Mouse (Mus musculus): Measurements from ENCODE around the gene Ifna11.

Gene Ifna11

DNA sequence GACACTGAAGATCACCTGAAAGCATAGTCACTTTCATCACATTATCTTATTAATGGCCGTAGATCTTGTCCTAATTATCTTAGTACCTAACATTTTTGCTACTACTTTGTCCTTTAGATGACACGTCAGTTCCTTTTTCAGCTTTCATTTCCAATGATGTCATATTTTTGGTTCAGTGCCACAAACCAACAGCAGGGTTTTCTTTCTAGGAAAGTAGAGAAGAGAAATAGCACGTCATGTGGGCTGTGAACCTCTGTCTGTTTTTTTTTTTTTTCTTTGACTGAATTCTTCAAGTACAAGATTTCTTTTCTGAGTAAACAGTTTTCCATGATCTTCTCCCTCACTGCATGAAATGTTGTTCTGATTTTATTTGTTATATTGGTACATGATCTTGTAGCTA lies 20.3 kb downstream of the Ifna11 start:
- no peak for DNase-seq (ENCODE audit: low spot score)

DNA sequence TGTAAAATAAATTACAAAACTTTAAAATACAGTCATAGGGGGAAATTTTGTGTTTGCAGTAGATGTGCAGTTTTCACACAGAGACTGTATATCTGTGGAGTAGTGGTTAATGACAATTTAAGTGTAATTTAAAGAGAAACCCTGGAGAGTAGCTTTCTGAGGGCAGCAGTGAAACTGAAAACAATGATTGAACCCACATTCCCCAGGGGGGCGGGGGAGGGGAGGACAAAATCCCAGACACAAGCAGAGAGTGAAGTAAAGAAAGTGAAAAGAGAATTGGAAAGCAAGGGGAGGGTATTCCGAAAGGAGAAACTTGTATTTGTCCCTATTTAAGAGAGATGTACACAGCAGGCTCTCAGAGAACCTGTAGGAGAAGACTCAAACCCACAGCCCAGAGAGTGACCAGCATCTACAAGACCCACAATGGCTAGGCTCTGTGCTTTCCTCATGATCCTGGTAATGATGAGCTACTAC lies 21.7 kb downstream of the Ifna11 start, which contains the start of gene Ifna4:
Gene Ifna4 (plus strand): TSS at position 424 of the 474 bp plus-strand sequence.
- DNase-seq (ENCODE audit: low spot score): no peak

DNA sequence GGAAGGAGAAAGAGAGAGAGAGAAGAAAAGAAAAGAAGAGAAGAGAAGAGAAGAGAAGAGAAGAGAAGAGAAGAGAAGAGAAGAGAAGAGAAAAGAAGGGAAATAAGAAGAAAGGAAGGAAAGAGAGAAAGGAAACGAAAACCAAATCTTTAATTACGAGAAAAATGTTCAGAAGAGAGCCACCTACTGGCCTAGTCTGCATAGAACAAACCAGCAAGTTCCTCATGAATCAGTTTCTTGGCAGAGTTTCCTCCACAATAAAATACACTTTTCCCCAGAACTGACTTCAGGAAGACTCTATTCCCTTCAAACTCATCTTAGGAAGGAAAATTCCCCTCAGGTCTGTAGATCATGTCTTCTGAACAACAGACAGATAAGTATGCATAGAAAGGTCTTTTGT lies 25.6 kb downstream of the Ifna11 start:
- no peak for DNase-seq (ENCODE audit: low spot score)

DNA sequence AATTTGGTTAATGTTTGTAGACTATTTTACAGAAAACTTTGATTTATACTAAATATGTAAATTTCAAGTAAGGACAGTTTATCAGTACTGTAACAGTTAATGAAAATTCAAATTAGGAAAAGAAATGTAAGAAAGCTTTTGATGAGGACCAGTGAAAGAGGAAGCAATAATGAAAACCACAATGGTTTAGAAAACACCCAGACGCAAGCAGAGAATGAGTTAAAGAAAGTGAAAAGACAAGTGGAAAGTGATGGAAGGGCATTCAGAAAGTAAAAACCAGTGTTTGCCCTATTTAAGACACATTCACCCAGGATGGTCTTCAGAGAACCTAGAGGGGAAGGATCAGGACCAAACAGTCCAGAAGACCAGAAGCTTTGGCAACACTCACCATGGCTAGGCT lies 29.9 kb downstream of the Ifna11 start, which contains the start of gene Ifna1:
Gene Ifna1 (plus strand): TSS at position 390 of the 400 bp plus-strand sequence.
- DNase-seq (ENCODE audit: low spot score): no peak

DNA sequence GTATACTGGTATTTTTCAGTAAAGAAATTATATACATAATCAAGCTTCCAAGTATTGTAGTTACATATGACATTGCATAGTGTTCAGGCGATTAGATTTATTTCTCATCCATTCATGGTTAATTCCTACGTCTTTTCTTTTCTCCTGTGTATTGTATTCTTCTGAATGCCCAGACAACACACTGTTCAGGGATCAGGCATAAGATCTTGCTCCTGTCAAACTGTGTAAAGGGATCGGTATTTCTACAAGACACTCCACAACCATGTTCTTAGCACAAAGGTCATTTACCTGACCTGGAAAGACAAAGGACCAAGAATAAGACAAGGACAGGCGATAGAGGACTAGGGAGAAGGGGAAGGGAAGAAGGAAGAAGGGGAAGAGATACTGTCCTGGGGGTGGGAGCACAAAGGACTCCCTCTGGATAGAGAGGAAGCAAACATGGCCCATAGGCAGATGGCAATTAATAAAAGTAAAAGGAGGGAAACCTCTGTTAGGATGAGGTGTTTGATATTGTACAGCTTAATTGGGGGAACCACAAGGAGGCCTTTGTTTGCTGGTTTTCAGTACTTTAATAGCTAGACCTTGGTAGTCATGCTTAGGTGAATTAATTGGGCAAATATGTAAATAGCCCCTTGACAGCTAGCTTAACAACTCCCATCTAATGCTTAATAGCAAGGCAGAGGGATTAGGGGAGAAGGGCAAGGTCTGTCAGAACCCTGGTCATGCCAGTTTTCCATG lies 31.4 kb downstream of the Ifna11 start:
- DNase-seq (ENCODE audit: low spot score): no peak

DNA sequence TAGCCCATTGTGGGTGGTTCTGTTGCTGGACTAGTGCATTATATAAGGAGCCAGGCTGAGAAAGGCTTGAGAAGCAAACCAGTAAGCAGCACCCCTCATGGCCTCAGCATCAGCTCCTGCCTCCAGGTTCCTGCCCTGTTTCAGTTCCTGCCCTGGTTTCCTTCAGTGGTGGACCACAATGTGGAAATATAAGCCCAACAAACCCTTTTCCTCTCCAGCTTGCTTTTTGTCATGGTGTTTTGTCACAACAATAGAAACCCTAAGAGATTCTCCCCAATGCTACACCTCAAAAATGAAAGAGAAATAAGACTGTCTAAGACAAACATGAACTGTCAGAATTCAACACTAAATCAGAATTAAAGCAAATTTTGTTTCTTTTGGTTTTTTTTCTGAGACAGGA lies 39.5 kb downstream of the Ifna11 start:
- no peak for DNase-seq (ENCODE audit: low spot score)

DNA sequence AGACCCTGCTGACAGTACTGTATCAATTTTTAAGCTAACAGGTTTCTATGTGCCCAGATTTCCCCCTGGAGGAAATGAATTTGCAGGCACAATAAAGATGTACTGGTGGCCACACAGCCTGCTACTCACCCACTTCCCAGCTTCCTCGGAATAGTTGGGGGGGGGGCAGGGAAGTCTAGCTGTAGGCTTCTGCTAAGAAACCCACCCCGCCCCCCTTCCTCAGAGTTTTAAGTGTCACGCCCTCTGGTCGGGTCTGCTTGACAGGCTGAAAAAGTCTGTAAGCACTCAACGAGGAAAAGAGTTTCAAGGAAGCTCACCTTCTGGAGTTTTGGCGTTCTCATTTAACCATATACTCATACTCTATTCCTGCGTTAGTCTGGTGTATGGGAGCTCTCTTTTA lies 43.5 kb downstream of the Ifna11 start:
- DNase-seq (ENCODE audit: low spot score): peak; percentile 50

DNA sequence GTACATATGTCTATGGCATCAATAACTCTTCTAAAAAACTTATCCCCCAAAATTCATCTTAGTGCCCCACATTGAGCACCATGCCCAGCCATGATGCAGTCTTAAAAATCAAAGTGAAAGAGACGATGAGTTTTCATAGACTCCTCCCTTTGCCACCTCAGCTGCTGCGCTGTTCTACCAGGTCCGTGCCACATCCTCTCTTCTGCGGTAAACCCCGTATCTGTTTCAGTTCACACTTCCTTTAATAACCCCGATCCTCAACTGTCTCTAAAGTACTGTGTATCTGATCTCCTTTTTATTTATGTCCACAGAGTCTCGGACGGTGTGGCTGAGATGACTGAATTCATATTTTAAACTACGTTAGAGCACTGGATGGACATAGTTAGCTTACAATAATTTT lies 44.8 kb downstream of the Ifna11 start:
- no peak for DNase-seq (ENCODE audit: low spot score)

DNA sequence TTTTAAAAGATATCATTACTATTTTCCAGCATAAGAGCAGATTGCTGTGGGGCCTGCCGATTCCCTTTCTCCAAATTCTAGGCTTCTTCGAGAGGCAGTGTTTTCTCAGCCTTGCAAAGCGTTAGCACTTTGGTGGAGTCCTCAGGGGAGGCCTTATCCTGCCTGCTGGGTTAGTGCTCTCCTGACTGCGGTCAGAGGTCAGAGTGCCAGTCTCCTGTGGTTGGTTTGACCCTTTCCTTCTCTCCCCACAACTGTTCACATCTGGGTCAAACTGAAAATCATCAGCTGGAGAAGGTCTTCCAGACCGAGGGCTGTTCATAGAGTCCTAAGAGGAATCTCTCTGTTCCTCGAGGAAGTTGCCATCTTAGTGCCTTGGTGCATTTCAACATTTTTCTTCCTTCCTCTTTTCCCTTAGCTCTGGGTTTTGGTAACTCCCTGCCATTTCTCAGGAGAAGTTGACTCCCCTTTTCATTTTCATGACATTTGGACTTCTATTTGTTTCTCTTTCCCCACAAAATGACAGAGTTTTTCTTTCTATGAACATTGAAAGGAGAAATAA lies 45.3 kb downstream of the Ifna11 start:
- no peak for DNase-seq (ENCODE audit: low spot score)

DNA sequence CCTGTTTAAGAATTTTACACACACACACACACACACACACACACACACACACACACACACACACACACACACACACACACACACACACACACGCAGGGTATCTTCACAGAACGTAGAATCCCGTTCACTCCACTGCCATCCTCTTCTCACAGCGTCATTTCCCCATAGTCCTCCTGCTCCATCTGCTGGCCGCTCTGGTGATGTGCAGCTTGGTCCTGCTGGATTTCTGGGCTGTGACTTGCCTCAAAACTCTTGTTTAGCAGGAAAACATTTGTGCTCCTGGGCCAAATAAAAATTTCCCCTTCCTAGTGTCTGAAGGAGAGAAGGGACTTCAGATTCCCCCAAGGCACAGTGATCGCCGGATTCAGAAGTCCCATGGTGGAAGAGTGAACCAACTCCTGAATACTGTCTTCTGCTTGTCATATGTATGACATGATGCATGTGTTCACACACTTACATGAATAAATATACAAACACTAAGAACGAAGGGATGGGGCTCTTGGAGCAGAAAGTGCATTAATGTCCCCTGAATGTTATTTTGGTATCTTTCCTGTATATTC lies 47.7 kb downstream of the Ifna11 start:
- DNase-seq (ENCODE audit: low spot score): peak; percentile 63

DNA sequence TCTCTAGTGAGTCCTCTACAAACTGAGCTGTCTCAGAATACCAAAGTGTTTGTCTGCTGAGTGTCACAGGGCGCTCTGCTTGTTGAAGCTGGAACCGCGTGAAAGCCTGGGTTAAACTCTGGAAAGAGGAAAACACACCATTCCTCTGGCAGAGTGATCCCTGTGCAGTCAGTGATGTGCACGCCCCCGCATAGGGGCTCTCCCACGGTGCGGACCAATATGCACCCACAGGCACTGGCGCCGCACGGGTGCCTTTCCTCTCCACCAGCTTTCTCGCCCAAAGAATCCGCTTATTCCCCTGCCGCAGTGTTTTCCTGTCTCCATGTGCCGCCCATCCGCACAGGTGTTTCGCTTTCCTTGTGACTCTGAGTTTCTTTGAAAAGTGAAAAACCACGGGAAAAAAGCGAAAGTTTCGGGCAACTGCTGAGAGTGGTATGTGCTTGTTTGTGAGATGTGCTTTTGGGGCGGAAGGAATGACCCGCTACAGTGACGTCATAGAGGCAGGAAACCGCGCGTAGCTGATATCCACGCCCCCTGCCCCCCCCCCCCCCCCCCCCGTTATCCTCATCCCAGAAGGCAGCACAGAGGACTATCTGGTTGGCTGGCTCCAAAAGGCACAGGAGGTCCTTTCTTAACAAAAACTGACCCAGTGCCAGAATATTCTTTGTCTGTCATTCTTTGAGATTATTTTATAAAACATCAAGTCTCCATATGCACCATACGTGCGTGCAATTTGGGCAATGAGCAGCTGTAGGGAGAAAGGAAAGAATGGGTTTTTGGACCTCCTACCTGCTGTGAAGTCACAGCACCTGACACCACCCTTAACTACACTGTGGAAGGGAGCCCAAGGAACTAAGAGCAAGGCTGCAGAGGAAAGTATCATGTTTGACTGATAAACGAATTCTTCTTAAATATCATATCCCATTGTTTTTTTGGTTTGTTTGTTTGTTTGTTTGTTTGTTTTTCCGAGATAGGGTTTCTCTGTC lies 48.5 kb downstream of the Ifna11 start:
- DNase-seq (ENCODE audit: low spot score): peak; percentile 39

All from yolk sac, embryonic 10.5 days (tissue).